Mouse (Mus musculus): ENCODE results near the gene Mettl24. TPM values are rescaled to one million over a fixed set of nuclear protein-coding genes. Genes with fewer than 3 reads are reported as not detected.

The Mettl24 gene
- total RNA-seq, 2 experiments from 2014 or later = 0.31 to 0.86 TPM

DNA sequence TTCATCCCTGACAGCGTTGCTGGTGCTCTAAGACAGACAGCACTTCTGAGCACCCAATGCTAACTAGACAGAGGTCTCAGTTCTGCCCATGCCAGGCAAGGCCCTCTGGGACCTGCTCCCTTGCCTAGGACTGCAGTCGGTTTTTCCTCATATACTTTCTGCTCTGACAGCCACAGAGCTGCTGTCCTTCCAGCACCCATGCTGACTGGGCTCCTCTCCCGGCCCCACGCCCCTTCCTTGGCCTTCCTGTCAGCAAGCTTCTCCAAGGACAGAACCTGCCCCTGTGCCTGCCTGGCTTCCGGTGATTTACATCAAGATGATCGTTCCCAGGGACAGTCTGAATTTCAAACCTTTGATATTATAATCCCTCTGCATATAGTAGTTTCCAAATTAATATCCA is 162.5 kb downstream of the Mettl24 start:
- intact Hi-C loops (cut with DNase I) = no loop called here
- Histone ChIP-seq H3K4me3 (no peak overlapping the region), H3K27ac (no peak overlapping the region)
- TF ChIP-seq CTCF (IDR thresholded peaks at IDR 0.05) = no peak
- DNase-seq = no peak

DNA sequence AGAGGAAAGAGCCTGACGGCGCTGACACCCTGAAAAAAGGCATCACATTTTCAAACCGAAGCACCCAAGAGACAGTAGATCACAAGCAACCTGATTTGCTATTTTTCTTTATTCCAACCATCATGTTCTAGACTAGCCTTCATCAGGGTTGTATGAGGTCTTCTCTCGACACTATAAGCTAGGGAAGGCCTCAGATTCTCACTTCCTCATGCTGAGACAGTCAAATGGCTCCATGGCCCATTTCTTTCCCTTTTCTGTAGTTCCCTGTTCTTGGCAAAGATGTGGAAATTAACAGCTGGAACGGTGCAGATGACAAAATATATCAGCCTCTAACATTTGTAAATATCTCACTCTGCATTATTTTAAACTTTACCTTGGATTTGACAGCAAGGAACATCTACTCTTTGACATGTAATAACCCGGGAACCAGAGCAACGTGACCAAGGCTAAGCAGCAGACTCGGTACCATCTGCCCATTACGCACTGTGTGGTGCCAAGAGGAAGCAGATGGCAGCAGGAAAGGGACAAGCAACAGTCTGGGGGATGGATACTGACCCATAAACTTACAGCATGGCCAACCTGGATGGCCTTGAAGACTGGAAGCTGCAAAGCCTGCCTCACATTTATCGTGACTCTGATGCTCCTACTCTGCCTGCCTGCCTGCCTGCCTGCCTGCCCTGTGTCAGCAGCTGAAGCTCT is 164.2 kb downstream of the Mettl24 start:
- no peak for TF ChIP-seq CTCF (IDR thresholded peaks at IDR 0.05)
- Histone ChIP-seq H3K4me3 (no peak overlapping the region), H3K27ac (no peak overlapping the region)
- intact Hi-C loops (cut with DNase I) = no loop called here
- DNase-seq = no peak

DNA sequence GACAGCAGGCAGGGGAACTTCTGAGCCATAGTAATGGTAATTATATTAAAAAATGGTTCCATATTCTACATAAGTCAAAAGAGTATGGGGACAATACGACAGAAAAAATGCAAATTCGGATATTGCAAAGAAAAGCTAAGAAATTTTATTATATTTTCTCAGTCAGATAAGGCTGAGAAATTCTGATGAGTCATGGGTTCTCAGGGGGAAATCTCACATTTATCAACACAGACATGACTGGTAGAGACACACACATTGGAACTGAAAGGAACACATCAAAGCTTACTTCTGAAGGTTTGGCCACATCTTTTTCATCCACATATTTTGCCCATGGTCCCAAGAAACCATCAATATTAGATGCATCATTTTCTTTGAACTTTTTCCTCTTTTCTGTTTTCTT is 167.6 kb downstream of the Mettl24 start:
- no peak overlapping the region for H3K27ac ChIP-seq
- no peak for TF ChIP-seq CTCF (IDR thresholded peaks at IDR 0.05)
- no peak overlapping the region for H3K4me3 ChIP-seq
- no peak for DNase-seq
- intact Hi-C loops (cut with DNase I) = no loop called here

DNA sequence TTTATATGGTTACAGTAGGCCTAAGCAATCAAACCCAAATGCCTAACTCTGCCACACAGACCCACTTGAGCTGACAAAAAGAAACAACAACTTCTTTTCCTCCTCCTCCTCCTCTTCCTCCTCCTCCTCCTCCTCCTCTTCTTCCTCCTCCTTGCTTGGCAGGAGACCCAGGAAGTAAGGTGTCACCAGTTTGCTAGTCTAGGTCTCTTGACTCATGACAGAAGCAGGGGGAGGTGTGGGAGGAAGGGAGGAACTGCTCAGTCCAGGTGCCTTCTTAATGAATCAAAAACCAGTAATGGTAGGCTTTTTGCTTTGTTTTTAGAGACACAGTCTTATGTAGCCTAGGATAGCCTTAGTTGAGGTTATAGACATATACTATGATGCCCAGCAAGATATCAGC is 168.1 kb downstream of the Mettl24 start:
- no peak for TF ChIP-seq CTCF (IDR thresholded peaks at IDR 0.05)
- Histone ChIP-seq H3K27ac (no peak overlapping the region), H3K4me3 (no peak overlapping the region)
- intact Hi-C loops (cut with DNase I) = no loop called here
- DNase-seq = no peak

DNA sequence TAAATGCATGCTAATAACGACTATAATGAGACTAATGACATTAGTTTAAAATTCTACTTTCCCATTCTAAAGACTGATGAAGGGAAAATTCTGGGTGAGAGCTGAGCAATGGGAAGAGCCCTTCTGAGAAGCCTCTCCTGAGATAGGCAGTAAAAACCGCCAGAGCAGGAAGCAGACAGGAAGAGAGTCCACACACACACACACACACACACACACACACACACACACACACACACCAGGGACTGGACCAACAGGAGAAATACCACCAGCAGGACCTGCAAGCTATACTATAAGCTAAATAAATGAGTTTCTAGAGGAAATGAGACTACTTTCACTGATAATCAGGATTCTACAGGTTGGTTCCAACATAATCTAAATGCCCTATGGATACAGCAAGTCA is 172.5 kb downstream of the Mettl24 start:
- intact Hi-C loops (cut with DNase I) = no loop called here
- TF ChIP-seq CTCF (IDR thresholded peaks at IDR 0.05) = no peak
- Histone ChIP-seq H3K27ac (no peak overlapping the region), H3K4me3 (no peak overlapping the region)
- no peak for DNase-seq

DNA sequence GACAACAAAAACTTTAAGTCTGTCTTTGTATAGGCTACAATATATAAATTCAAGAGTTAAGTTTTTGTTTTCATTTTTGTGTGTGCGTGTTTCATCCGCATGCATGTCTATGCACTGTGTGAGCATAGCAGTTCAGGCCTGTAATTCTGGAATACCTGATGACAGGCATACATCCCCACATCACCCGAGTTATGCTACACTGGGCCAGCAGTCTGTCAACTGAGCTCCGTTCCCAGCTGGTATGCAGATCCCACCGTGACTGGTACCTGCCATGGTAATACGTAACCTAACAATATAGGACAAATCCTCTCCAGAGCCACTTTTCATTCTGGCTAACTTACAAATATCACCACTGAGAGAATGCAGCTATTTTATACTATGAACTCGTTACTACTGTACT is 173.6 kb downstream of the Mettl24 start:
- DNase-seq = no peak
- intact Hi-C loops (cut with DNase I) = no loop called here
- TF ChIP-seq CTCF (IDR thresholded peaks at IDR 0.05) = no peak

DNA sequence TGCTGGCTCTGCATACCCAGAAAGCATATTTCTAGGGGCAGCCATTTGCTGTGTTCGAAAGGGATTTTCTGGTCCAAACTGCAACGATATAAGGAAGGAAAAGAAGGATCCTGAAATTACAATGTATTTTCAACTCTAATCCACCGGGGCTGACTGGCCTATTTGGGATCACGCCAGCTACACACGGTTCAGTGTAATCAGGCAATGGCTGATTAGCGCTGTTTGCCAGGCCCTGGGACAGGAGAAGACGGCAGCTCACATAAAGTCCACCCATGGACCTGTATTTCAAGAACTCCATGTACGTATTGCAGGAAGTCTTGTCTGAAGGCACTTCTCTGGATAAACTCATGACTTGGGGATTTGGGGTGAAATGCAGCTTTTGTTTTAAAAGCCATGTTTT is 174.5 kb downstream of the Mettl24 start:
- no peak for TF ChIP-seq CTCF (IDR thresholded peaks at IDR 0.05)
- Histone ChIP-seq H3K27ac (no peak overlapping the region), H3K4me3 (no peak overlapping the region)
- no peak for DNase-seq
- intact Hi-C loops (cut with DNase I) = no loop called here

More for the DNA sequence above, 173.6 kb downstream of the Mettl24 start:
- Histone ChIP-seq H3K27ac (no peak overlapping the region), H3K4me3 (no peak overlapping the region)

Other genes with a start within 250 kb of the Mettl24 start
- not detected for gene Slc22a16, start 112.9 kb upstream of the Mettl24 start, total RNA-seq (2021)
- gene Ddo, start 53.3 kb upstream of the Mettl24 start, total RNA-seq (2021) = 10 to 100 TPM; 21.5 to 36.9 TPM
- 1 to 10 TPM; 6.3 to 8.3 TPM for gene Cdc40, start 200.0 kb downstream of the Mettl24 start, total RNA-seq (2021)
- under 1 TPM; 0.38 to 0.61 TPM for gene Wasf1, start 200.2 kb downstream of the Mettl24 start, total RNA-seq (2021)